Mouse (Mus musculus): Measurements from ENCODE around the gene Txndc16.

Gene Txndc16

GRCm38 (mm10) chr14:45090011-45090410 is 130.1 kb downstream of the Txndc16 start:
- Histone ChIP-seq H3K27me3 (ENCODE audit: control insufficient read depth, insufficient read depth, low read length, poor library complexity, severe bottlenecking) (no peaks in the 10 kb centered on the region), H3K36me3 (ENCODE audit: control insufficient read depth, insufficient read depth, low read length, poor library complexity, severe bottlenecking) (no peaks in the 10 kb centered on the region)
- DNase-seq (ENCODE audit: low read depth, low spot score): no peak

- no peaks in the 10 kb centered on the region for H3K36me3 ChIP-seq (ENCODE audit: control insufficient read depth, insufficient read depth, low read length, poor library complexity, severe bottlenecking)
- H3K27me3 ChIP-seq (ENCODE audit: control insufficient read depth, insufficient read depth, low read length, poor library complexity, severe bottlenecking): no peaks in the 10 kb centered on the region
- no peak for DNase-seq (ENCODE audit: low read depth, low spot score)
Measured at GRCm38 (mm10) chr14:45085651-45086425, 134.3 kb downstream of the Txndc16 start.

GRCm38 (mm10) chr14:45084656-45085280 is 135.4 kb downstream of the Txndc16 start:
- H3K36me3 ChIP-seq (ENCODE audit: control insufficient read depth, insufficient read depth, low read length, poor library complexity, severe bottlenecking): no peaks in the 10 kb centered on the region
- no peak for DNase-seq (ENCODE audit: low read depth, low spot score)
- no peaks in the 10 kb centered on the region for H3K27me3 ChIP-seq (ENCODE audit: control insufficient read depth, insufficient read depth, low read length, poor library complexity, severe bottlenecking)

GRCm38 (mm10) chr14:45083540-45083939 is 136.6 kb downstream of the Txndc16 start:
- no peaks in the 10 kb centered on the region for H3K27me3 ChIP-seq (ENCODE audit: control insufficient read depth, insufficient read depth, low read length, poor library complexity, severe bottlenecking)
- H3K36me3 ChIP-seq (ENCODE audit: control insufficient read depth, insufficient read depth, low read length, poor library complexity, severe bottlenecking): no peaks in the 10 kb centered on the region
- DNase-seq (ENCODE audit: low read depth, low spot score): no peak

Measured in splenic B cell, adult 2 months (primary cell).